Mouse (Mus musculus) limb, embryonic 11.5 days (tissue): ENCODE results near the gene Topbp1. TPM values are rescaled to one million over a fixed set of nuclear protein-coding genes. Genes with fewer than 3 reads are reported as not detected.

Source experiments
- polyA plus RNA-seq: library from polyadenylated mRNA; unstranded; fragments of >200 nt; fragmentation: Nextera tagmentation; extraction: Ambion mirVana; gene quantifications from 2 replicates; pipeline ENCODE4 v1.2.1, GENCODE M21; 2014

Gene Topbp1
- polyA plus RNA-seq, 1 experiment from 2014 or later: 83.1 TPM

Other genes starting within 250 kb of the Topbp1 start
- 0.87 and 1.9 TPM in 2 replicates for gene Rab6b, start 193.4 kb upstream of the Topbp1 start, polyA plus RNA-seq
- gene Srprb, start 103.1 kb upstream of the Topbp1 start, polyA plus RNA-seq: 65.4 and 66.0 TPM in 2 replicates
- not detected in 2 replicates for gene Gm20425, start 74.9 kb upstream of the Topbp1 start, polyA plus RNA-seq
- 9.7 and 11.7 TPM in 2 replicates for gene Trf, start 74.8 kb upstream of the Topbp1 start, polyA plus RNA-seq
- 1.9 and 3.1 TPM in 2 replicates for gene 1300017J02Rik, start 133 bp upstream of the Topbp1 start, polyA plus RNA-seq
- 123 and 139 TPM in 2 replicates for gene Cdv3, start 60.6 kb downstream of the Topbp1 start, polyA plus RNA-seq
- gene Bfsp2, start 175.2 kb downstream of the Topbp1 start, polyA plus RNA-seq: 0.85 and 1.1 TPM in 2 replicates